Mouse (Mus musculus): ENCODE measurements at regions not wholly inside any gene's neighbourhood (a gene's known extent, or its start where the extent isn't known, plus 50 kb on each side); places are given as distances from the start of the nearest gene placed in this dataset.

DNA sequence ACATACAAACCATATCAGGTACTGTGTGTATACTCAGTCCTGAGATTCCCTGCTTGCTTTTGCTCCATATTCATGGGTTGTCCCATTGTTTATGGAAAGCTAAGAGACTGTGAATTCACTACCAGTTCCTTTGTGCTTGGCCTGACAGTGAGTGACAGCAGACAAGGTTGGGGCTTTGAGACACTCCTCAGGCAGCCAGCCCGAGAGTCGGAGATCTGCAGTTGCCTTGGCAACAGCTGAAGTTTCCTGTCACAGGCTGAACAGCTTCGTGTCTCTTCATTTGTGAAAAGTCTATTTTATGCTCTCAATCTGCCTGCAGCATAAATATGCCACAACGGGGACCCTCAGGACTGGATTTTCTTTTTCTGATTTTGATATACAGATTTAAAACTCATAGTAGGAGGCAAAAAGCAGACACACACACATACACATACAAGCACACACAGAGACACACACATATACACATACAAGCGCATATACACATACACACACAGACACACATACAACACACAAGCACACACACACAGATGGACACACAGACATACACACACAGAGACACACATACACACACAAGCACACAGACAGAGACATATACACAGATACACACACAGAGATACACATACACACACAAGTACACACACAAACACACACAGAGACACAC lies 60.0 kb upstream of the Arl15 start:
- TF ChIP-seq POLR2A (IDR thresholded peaks at IDR 0.05; ENCODE audit: low read depth, low read length) (no peak), CTCF (conservative IDR thresholded peaks at IDR 0.05; ENCODE audit: insufficient read depth, insufficient read length, low read depth, low read length) (no peak)

Data from kidney, adult 2 months (tissue).